Mouse (Mus musculus): ENCODE data around the gene Slc12a7.
"Not testable (repeated sequence)": the region's sequence is repeated elsewhere in the genome, so short reads cannot be mapped to it uniquely, and the experiment has no call there.

Gene Slc12a7

GRCm38 (mm10) chr13:73732742-73733700 is at the start of gene Slc12a7:
TSS of gene Slc12a7 (plus strand) at chr13:73733094.
- no peak for DNase-seq

- peak; percentile 58 for DNase-seq
These were observed 49.2 kb upstream of the Slc12a7 start for GRCm38 (mm10) chr13:73683682-73684081.

GRCm38 (mm10) chr13:73684412-73684811 is 48.5 kb upstream of the Slc12a7 start:
- DNase-seq: no peak

GRCm38 (mm10) chr13:73685502-73685901 is 47.4 kb upstream of the Slc12a7 start:
- no peak for DNase-seq

GRCm38 (mm10) chr13:73687601-73688000 is 45.3 kb upstream of the Slc12a7 start:
- no peak for DNase-seq

GRCm38 (mm10) chr13:73688934-73689333 is 44.0 kb upstream of the Slc12a7 start:
- DNase-seq: no peak

GRCm38 (mm10) chr13:73692249-73692868 is 40.5 kb upstream of the Slc12a7 start:
- peak; percentile 91 for DNase-seq

GRCm38 (mm10) chr13:73693333-73693732 is 39.6 kb upstream of the Slc12a7 start:
- no peak for DNase-seq

GRCm38 (mm10) chr13:73694972-73695371 is 37.9 kb upstream of the Slc12a7 start:
- DNase-seq: no peak

GRCm38 (mm10) chr13:73696529-73696928 is 36.4 kb upstream of the Slc12a7 start:
- DNase-seq: no peak

GRCm38 (mm10) chr13:73699714-73700113 is 33.2 kb upstream of the Slc12a7 start:
- DNase-seq: no peak

GRCm38 (mm10) chr13:73700554-73700953 is 32.3 kb upstream of the Slc12a7 start:
- DNase-seq: peak; percentile 73

GRCm38 (mm10) chr13:73701161-73701883 is 31.6 kb upstream of the Slc12a7 start:
- DNase-seq: peak; percentile 23

- DNase-seq: no peak
These were observed 30.1 kb upstream of the Slc12a7 start for GRCm38 (mm10) chr13:73702776-73703175.

GRCm38 (mm10) chr13:73703486-73703885 is 29.4 kb upstream of the Slc12a7 start:
- DNase-seq: not testable (repeated sequence)

GRCm38 (mm10) chr13:73704694-73705325 is 28.1 kb upstream of the Slc12a7 start, which contains the start of gene Slc6a19:
TSS of gene Slc6a19 (minus strand) at chr13:73704865.
- DNase-seq: no peak

GRCm38 (mm10) chr13:73709491-73709890 is 23.4 kb upstream of the Slc12a7 start:
- DNase-seq: peak; percentile 45

GRCm38 (mm10) chr13:73711221-73711620 is 21.7 kb upstream of the Slc12a7 start:
- DNase-seq: peak; percentile 66

- DNase-seq: peak; percentile 11
These were observed 21.1 kb upstream of the Slc12a7 start for GRCm38 (mm10) chr13:73711803-73712202.

GRCm38 (mm10) chr13:73712228-73712627 is 20.7 kb upstream of the Slc12a7 start:
- peak; percentile 5 for DNase-seq

- DNase-seq: no peak
These were observed 19.7 kb upstream of the Slc12a7 start for GRCm38 (mm10) chr13:73713204-73713603.

- no peak for DNase-seq
These were observed 18.9 kb upstream of the Slc12a7 start for GRCm38 (mm10) chr13:73714020-73714419.

- peak; percentile 88 for DNase-seq
These were observed 14.7 kb upstream of the Slc12a7 start for GRCm38 (mm10) chr13:73718225-73718624.
